Mouse (Mus musculus): ENCODE results near the gene Pqbp1.
"Not testable (repeated sequence)": the region's sequence is repeated elsewhere in the genome, so short reads cannot be mapped to it uniquely, and the experiment has no call there.

Gene Pqbp1

DNA sequence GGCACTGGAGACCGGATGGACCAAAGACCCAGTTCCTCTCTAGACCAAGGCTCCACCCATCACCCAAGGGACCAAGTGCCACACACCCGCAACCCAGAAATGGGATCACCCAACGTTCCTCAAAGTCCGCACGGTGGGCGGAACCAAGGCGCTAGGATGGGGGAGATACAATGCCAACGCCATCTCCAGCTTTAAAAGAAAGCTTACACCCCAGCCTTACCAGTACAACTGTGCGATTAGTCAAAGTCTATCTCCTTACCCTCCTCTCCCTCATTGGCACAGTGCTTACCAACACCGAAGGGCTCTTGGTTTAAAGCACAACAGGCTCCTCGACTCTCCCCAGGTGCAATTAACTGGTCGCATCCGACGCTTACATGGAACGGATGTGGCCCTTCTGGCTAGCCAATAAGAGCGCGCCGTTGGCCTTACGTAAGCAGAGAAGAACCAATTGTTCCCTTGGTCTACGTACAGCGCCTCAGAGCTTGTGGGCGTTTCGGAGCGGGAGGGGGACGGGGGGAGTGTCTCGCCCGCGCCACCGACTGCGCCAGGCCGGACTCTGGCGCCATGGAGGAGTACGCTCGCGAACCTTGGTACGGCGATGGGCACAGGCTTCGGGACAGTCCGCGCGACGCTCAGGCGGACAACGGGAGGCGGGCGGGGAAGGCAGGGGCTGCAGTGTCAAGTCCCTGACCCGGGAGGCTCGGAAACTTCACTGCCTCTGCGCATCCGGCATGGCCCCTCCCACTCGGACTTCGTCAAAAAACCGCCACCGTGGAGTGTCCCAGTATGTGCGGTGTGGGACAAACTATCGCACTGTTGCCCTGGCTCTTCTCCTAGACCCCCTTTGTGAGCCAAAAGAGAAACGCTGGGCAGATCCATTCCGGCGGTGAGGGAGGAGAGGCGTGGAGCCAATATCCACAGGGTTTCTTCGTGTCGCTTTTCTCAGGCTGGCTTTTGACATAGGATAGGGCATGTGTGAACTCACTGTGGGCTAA lies at the start of gene Pqbp1, which contains the start of gene Timm17b:
Gene Pqbp1, minus strand, starts transcription at position 390 of the 995 bp plus-strand sequence.
Gene Timm17b, plus strand, starts transcription at position 478 of the 995 bp plus-strand sequence.
- DNase-seq (ENCODE audit: low read depth, low spot score), result peak; percentile 78

DNA sequence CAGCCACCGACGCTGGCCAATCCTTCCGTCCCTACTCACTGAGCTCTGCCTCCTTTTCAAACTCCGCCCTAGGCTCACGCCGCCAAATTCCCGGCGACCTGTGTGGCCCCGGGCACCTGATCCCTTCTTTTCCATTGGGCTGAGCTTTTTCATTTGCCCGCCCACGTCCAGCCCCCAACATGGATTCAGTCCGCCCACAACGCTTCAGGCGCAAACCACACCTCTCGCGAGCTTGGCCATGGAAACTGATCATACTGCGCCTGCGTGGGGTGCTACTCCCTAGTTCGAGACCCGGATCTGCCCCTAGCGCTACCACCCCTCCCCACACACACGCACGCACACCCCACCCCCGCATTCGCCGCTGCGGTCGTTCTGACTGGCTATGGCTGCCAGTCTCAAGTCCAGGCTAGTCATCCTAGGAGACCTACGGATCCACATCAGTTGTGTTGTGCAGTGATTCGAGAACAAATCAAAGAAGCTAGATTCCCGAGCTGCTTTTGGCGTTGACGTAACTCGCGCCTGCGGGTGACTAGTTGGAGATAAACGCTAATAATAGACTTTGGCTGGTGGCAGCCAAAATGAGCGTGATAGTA lies 48.9 kb upstream of the Pqbp1 start:
- DNase-seq (ENCODE audit: low read depth, low spot score), result peak; percentile 87

DNA sequence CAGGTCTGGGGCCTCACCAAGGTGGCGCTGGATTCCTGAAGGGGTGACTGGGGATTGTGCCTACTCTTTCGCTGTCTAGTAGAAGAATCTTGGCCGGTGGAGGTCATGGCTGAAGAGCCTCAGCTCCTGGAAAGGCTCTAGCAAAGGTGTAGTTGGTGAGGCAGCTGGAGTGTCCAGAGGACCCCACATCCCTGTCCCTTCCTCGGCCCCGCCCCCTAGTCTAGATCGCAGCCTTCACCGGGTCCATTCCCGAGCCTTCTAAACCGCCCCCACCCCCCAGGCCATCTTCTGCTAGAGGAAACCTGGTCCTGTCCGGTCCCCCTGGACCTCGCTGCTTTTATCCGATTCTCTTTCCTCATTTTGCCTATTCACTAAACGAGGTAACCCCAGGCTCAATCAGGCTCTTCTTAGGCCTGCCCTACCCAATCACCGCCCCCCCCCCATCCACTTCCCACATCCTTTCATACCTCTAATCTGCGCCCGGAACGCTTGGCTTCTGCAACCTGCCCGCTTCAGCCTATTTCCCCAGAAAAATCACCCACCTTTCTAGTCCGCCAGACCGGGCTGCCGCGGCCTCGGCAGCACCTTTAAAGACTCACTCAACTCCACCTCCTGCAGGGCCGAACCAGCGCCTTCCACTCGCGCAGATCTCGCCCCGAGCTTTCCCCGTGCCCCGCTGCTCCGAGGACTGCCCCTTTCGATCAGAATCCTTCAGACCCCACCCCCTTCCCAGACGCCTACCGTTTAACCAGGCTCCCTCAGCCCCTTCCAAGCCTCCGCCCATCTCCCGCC lies 48.2 kb upstream of the Pqbp1 start, which contains the start of gene Hdac6:
Gene Hdac6, minus strand, starts transcription at position 782 of the 792 bp plus-strand sequence.
- DNase-seq (ENCODE audit: low read depth, low spot score), result no peak

- no peak for DNase-seq (ENCODE audit: low read depth, low spot score)
Observed at GRCm38 (mm10) chrX:7945618-7946017, 46.5 kb upstream of the Pqbp1 start.

DNA sequence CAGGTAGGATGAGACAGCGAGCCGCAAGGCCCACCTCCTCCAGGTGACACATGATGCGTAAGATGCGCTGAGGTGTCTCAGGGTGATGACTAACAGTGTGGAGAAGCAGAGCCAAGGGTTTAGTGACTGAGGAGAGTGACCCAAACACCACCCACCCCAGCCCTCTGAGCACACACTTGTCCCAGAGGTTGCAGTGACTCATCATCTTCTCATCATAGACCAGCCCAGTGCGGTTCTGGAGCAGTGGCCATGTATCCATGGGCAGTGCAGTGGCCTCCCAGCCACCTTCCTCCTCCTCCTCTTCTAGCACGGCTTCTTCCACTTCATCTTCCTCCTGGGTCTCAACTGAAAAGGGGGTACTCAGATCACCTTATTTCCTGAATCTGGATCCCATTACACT lies 38.6 kb upstream of the Pqbp1 start:
- no peak for DNase-seq (ENCODE audit: low read depth, low spot score)

- DNase-seq (ENCODE audit: low read depth, low spot score), result no peak
Observed at GRCm38 (mm10) chrX:7936874-7937273, 37.8 kb upstream of the Pqbp1 start.

DNA sequence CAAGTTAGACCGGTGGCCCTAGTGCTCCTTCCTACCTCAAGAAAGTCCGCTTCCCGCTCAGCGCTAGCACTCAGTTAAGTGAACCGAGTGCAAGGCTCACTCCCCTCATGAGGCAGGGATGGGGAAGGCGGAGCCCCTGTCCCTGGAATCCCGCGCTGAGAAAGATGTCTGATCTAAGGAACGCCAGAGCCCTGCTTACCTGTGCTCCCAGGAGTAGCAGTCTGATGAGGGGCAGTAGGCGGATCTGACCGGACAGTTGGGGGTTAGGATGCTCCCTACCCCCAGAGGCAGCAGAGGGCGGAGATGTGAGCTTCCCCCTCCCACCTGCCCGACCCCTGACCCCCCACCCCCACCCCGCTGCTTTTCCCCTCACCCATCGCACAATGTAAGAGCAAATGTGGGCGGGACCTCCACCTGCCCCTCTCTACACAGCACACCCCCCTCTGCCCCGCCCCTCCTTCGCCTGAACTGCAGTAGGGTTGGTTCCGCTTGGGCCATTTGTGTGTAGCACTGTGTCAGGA lies 29.3 kb upstream of the Pqbp1 start, which contains the start of gene Eras:
Gene Eras, minus strand, starts transcription at position 338 of the 521 bp plus-strand sequence.
- DNase-seq (ENCODE audit: low read depth, low spot score), result no peak

GRCm38 (mm10) chrX:7927116-7927515 lies 28.0 kb upstream of the Pqbp1 start:
- DNase-seq (ENCODE audit: low read depth, low spot score), result no peak

DNA sequence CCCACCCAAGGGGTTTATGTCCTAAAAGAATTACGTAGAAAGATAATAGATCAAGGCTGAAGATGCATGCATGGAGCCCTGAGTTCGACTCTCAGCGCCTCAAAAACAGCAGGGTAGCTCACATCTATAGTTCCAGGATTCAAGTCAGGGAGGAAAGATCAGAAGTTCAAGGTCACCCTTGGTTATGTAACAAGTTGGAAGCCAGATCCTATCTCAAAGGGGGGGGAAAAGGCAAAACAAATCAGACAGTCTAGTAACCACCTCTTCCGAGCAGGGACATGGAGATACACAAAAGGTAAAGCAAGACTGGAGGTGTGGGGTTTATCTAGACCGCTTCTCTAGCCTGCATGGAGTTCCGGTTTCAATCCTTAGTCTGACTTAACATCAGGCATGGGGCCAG lies 27.2 kb upstream of the Pqbp1 start:
- no peak for DNase-seq (ENCODE audit: low read depth, low spot score)

GRCm38 (mm10) chrX:7922032-7922431 lies 23.0 kb upstream of the Pqbp1 start:
- DNase-seq (ENCODE audit: low read depth, low spot score), result no peak

- DNase-seq (ENCODE audit: low read depth, low spot score), result peak; percentile 24
Observed at GRCm38 (mm10) chrX:7919601-7920383, 20.7 kb upstream of the Pqbp1 start, which contains the start of gene Pcsk1n. TSS of gene Pcsk1n (plus strand) at chrX:7919822.

DNA sequence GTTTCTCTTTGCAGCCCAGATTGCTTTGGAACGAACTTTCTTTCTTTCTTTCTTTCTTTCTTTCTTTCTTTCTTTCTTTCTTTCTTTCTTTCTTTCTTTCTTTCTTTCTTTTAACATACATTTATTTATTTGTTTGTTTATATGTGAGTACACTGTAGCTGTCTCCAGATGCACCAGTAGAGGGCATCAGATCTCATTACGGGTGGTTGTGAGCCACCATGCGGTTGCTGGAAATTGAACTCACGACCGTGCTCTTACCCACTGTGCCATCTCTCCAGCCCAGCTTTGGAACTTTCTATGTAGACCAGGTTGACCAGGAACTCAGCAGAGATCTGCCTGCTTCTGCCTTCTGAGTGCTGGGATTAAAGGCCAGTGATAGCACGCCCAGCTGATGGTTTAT lies 18.9 kb upstream of the Pqbp1 start:
- not testable (repeated sequence) for DNase-seq (ENCODE audit: low read depth, low spot score)

GRCm38 (mm10) chrX:7915669-7916068 lies 16.6 kb upstream of the Pqbp1 start:
- DNase-seq (ENCODE audit: low read depth, low spot score), result not testable (repeated sequence)

- no peak for DNase-seq (ENCODE audit: low read depth, low spot score)
Observed at GRCm38 (mm10) chrX:7910473-7910872, 11.4 kb upstream of the Pqbp1 start.

GRCm38 (mm10) chrX:7909242-7909641 lies 10.2 kb upstream of the Pqbp1 start, which contains the start of gene Gm10490:
TSS of gene Gm10490 (plus strand) at chrX:7909542.
- not testable (repeated sequence) for DNase-seq (ENCODE audit: low read depth, low spot score)

- DNase-seq (ENCODE audit: low read depth, low spot score), result no peak
Observed at GRCm38 (mm10) chrX:7907735-7908134, 8.7 kb upstream of the Pqbp1 start, which contains the start of gene Gm10491. TSS of gene Gm10491 (minus strand) at chrX:7907835.

GRCm38 (mm10) chrX:7904441-7904840 lies 5.4 kb upstream of the Pqbp1 start:
- no peak for DNase-seq (ENCODE audit: low read depth, low spot score)

DNA sequence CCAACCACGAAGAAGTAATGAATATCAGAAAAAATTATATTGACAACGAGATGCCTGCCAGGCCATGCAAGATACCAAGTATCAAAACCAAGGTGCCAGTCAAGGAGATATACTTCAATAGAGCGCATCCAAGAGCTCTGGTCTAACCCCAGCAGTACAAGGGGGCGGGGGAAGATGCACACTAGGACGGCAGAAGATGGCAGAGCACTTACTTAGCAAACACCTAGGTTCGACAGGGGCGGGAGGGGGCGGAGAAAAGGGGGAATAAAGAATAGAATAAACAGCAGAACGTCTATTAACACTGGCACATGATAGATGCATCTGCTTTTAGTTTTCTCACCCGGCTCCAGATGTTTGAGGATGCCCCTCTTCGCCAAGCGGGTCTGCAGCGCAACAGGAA lies 858 bp downstream of the Pqbp1 start:
- no peak for DNase-seq (ENCODE audit: low read depth, low spot score)

- peak; percentile 57 for DNase-seq (ENCODE audit: low read depth, low spot score)
Observed at GRCm38 (mm10) chrX:7883841-7884567, 15.1 kb downstream of the Pqbp1 start, which contains the start of gene Slc35a2. TSS of gene Slc35a2 (plus strand) at chrX:7884028.

DNA sequence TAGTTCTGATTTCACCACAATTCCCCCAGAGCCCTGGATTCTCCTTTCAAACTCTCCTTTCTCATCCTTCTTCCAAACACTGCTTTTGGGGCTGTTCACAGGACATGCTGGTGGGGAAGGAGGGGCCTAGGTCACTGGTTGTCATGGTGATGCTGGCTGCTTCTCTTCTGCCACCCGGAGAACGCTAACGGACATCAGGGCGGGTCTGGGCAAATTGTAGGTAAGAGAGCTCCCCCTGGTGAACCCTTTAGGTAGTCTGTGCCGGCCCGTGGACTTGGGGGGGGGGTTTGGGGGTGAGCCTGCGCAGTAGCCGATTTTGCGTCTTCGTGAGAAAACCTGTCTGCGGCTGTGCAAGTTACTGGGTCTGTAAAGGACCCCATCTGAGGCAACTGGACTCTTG lies 19.2 kb downstream of the Pqbp1 start:
- DNase-seq (ENCODE audit: low read depth, low spot score), result peak; percentile 59

All from embryo, embryonic 11.5 days (tissue).